Mouse (Mus musculus): ENCODE measurements around the gene Ctnnbl1.

Gene Ctnnbl1

DNA sequence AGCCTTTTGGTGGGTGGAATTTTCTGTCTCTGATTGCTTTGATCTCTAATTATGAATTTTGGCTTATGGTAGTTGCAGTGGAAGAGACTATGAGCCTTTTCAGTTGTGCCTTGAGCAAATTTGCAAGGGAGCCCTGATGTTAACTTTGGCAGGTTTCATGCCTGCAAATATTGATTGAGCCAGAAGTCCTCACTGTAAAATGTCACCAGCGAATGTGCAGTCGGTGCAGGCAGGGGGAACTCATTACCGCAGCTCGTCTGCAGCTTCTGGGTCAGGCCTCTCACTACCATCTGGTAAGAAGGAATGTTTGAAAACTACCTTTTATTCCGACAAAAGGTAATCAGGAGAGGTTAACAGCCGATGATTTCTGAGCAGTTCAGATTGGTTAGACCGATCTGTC, 29.4 kb downstream of the Ctnnbl1 start:
- H3K27me3 ChIP-seq (ENCODE audit: control insufficient read depth, insufficient read depth, low read length, poor library complexity, severe bottlenecking) = no peaks in the 10 kb centered on the region
- no peaks in the 10 kb centered on the region for H3K36me3 ChIP-seq (ENCODE audit: control insufficient read depth, insufficient read depth, low read length, poor library complexity, severe bottlenecking)
- DNase-seq (ENCODE audit: low read depth, low spot score) = no peak

DNA sequence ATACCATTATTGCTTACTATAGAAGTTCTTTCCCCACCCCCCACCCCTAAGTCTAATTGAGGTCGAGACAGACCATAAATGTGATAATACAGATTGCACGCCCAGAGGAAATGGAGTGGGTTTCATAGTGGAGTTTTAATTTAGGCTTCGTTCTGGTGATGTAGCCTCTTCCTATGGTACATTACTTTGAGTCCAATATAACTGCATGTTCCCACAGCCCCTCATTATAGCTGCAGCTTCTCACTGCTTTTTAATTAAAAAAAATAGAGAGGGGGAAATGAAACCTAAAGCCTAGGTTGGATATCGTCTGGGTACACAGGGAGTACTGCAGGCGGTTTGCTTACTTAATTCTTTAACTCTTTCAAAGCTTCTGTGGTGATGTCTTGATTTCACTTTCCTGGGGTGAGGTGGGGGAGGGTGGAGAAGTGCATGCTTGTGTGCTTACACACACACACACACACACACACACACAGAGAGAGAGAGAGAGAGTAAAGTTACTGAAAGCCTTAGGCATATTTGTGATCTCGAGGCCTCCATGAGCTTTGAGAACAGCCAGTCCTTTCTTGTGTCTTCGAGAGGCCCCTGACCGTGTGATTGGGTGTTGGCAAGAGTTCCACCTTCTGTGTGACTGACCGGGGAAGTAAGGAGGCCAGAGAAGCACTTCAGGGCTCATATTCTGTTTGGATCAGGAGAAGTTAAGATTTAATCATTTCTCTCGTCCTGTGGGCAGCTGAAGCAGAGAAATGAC, 31.7 kb downstream of the Ctnnbl1 start:
- 0 out of 2 replicates have a peak, but pooled peaks cover 2% of the 10 kb centered on the region for H3K36me3 ChIP-seq (ENCODE audit: control insufficient read depth, insufficient read depth, low read length, poor library complexity, severe bottlenecking)
- DNase-seq (ENCODE audit: low read depth, low spot score) = no peak

DNA sequence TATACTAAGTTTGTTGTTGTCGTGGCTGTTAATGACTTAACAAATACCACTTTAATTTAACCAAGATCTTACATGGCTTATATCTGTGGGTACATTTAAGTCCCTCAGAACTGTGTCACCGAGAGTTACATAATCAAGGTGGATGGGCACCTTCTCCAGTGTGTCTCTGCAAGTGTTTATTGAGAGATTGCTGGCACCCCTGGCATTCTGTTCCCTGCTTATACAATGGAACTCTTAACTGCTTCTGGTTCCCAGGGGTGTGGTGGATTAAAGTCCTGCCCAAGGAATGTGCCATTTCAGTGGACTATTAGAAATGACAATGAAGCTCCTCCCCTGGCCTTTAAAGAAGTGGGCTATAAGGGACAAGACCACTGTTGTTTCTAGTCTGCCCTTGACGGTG, 33.6 kb downstream of the Ctnnbl1 start:
- Histone ChIP-seq H3K27me3 (ENCODE audit: control insufficient read depth, insufficient read depth, low read length, poor library complexity, severe bottlenecking) (no peaks in the 10 kb centered on the region), H3K36me3 (ENCODE audit: control insufficient read depth, insufficient read depth, low read length, poor library complexity, severe bottlenecking) (peaks cover 4% of the 10 kb centered on the region; the same call in 1 of the 2 replicates)
- no peak for DNase-seq (ENCODE audit: low read depth, low spot score)

More for the DNA sequence above, 31.7 kb downstream of the Ctnnbl1 start:
- H3K27me3 ChIP-seq (ENCODE audit: control insufficient read depth, insufficient read depth, low read length, poor library complexity, severe bottlenecking) = no peaks in the 10 kb centered on the region

DNA sequence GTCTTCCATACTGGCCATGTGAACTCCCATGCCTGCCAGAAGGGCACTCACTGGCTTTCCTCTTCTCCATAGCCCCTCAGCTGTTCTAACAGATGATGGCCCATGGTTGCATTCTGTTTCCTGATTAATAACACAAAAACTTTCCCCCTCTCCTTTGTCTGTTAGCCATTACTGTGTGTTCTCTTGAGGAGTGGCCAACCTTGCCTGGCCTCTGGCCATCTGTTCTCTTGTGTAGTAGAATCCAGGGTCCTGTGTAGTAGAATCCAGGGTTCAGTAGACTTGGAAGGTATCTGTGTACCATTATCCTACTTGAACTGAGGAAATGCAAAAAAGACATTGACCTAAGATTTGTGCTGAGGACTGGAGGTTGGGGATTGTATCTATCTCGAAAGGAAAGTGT, 36.5 kb downstream of the Ctnnbl1 start:
- no peak for DNase-seq (ENCODE audit: low read depth, low spot score)
- peaks cover 5% of the 10 kb centered on the region; the same call in 1 of the 2 replicates for H3K36me3 ChIP-seq (ENCODE audit: control insufficient read depth, insufficient read depth, low read length, poor library complexity, severe bottlenecking)
- H3K27me3 ChIP-seq (ENCODE audit: control insufficient read depth, insufficient read depth, low read length, poor library complexity, severe bottlenecking) = no peaks in the 10 kb centered on the region

DNA sequence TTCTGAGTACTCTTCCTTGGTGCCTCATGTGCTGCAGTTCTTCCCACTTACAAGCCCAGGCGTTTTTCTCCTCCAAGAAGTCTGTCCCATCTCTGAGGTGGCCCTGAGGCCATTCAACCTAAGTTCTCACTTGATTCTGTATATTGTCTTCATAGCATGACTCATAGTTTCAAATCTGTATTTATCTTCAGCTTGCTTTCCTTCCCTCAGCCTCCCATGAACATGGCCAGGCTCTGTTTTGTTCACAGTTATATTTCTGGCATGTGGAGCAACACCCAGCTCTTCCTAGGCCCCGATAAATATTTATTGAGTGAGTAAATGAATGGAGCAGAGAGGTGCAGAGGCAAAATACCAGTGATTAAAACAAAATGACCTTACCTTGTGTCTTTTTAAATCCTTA, 38.8 kb downstream of the Ctnnbl1 start:
- no peak for DNase-seq (ENCODE audit: low read depth, low spot score)
- H3K27me3 ChIP-seq (ENCODE audit: control insufficient read depth, insufficient read depth, low read length, poor library complexity, severe bottlenecking) = no peaks in the 10 kb centered on the region
- H3K36me3 ChIP-seq (ENCODE audit: control insufficient read depth, insufficient read depth, low read length, poor library complexity, severe bottlenecking) = peaks cover 5% of the 10 kb centered on the region; the same call in 1 of the 2 replicates

DNA sequence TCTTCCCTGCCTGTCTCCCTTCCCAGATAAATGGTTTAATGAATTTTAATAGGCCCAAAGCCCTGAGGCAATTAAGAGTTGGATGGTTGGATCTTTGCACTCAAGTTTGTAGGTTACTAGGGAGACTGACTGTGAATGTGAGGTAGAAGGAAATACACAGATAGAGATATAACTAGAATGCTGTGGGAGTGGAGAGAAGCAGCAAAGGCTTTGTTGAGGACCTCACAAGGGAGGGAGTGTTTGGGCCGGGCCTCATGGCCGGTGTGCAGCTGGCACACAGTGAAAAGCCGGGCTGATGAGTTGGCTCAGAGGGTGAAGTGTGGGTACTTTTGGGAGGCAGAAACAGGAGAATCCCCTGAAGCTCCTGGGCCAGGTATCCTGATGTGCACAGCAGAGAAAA, 43.8 kb downstream of the Ctnnbl1 start:
- Histone ChIP-seq H3K27me3 (ENCODE audit: control insufficient read depth, insufficient read depth, low read length, poor library complexity, severe bottlenecking) (no peaks in the 10 kb centered on the region), H3K36me3 (ENCODE audit: control insufficient read depth, insufficient read depth, low read length, poor library complexity, severe bottlenecking) (peaks cover 8% of the 10 kb centered on the region; the same call in 1 of the 2 replicates)
- DNase-seq (ENCODE audit: low read depth, low spot score) = no peak

DNA sequence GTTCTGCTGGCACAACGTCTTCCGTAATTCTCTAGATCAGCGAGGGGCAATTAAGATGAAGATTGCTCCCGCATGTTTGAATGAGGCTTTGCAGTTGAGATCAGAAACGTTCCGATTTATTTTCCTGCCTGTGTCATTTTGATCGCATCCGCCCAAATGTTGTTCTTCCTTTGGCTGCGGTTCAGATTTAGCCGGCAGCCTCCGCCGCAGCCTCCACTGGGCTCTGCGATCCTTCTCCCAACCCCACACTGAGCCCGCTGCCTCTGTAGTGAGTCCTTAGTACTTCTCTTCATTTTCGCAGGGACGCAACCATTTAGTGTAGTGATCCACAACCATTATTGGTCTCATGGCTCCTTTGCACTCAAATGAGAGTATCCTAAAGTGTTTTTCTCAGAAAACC, 46.0 kb downstream of the Ctnnbl1 start:
- Histone ChIP-seq H3K27me3 (ENCODE audit: control insufficient read depth, insufficient read depth, low read length, poor library complexity, severe bottlenecking) (no peaks in the 10 kb centered on the region), H3K36me3 (ENCODE audit: control insufficient read depth, insufficient read depth, low read length, poor library complexity, severe bottlenecking) (peaks cover 7% of the 10 kb centered on the region; the same call in 1 of the 2 replicates)
- no peak for DNase-seq (ENCODE audit: low read depth, low spot score)

DNA sequence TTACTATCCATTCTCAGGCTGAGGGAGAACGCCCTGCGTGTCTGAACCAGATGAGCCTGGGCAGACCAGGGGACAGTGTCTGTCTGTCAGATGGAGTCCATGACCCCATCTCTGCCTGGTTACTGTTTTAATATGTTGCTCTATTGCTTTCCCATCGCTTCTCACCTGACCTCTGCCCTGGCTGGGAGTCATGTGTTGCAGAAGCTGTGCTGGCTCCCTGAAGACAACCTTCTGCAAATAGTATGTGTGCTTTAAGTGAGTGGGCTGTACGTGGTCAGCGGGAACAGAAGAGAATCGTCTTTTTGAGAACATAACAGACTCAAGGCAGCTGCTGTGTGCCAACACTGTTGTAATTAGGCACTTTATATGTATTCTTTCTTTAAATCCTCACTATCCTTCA, 47.0 kb downstream of the Ctnnbl1 start:
- H3K27me3 ChIP-seq (ENCODE audit: control insufficient read depth, insufficient read depth, low read length, poor library complexity, severe bottlenecking) = no peaks in the 10 kb centered on the region

DNA sequence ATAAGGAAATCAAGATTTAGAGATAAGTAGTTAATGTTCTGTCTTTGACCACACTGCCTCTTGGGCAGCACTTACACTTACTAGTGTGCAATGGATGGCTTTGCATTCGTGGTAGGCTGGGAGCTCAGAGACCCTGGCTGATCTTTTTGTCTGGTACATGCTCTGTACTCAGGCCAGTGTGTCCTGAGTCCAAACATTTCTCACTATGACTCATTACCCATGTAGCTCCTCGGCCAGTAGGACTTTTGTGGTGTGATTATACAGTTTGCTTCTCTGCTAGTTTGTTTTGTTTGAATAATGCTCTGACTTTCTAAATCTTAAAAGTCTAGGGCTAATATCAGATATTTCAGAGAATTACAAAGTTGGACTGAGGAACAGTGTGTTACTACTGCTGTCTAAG, 47.4 kb downstream of the Ctnnbl1 start:
- H3K27me3 ChIP-seq (ENCODE audit: control insufficient read depth, insufficient read depth, low read length, poor library complexity, severe bottlenecking) = no peaks in the 10 kb centered on the region
- DNase-seq (ENCODE audit: low read depth, low spot score) = no peak
- peaks cover 7% of the 10 kb centered on the region; the same call in 1 of the 2 replicates for H3K36me3 ChIP-seq (ENCODE audit: control insufficient read depth, insufficient read depth, low read length, poor library complexity, severe bottlenecking)

More for the DNA sequence above, 47.0 kb downstream of the Ctnnbl1 start:
- peaks cover 7% of the 10 kb centered on the region; the same call in 1 of the 2 replicates for H3K36me3 ChIP-seq (ENCODE audit: control insufficient read depth, insufficient read depth, low read length, poor library complexity, severe bottlenecking)
- no peak for DNase-seq (ENCODE audit: low read depth, low spot score)

DNA sequence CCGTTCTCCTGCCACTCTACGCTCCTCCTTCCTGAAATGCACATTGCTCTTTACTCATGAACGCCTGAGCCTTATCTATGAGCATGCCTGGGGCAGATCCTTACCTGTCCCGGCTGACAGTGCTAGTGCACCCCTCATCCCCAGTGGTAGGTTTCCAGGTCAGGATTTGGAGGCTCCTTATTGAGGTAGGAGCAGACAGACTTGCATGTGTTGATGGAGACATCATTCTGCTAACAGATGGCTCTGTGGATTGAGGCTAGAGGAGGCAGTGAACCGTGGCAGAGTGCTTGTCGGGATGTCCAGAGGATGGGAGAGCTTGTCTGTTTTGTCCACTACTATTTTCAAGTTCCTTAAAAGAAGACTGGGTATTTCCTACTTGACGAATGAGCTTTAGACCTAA, 52.0 kb downstream of the Ctnnbl1 start:
- no peaks in the 10 kb centered on the region for H3K27me3 ChIP-seq (ENCODE audit: control insufficient read depth, insufficient read depth, low read length, poor library complexity, severe bottlenecking)
- DNase-seq (ENCODE audit: low read depth, low spot score) = no peak
- H3K36me3 ChIP-seq (ENCODE audit: control insufficient read depth, insufficient read depth, low read length, poor library complexity, severe bottlenecking) = peaks cover 7% of the 10 kb centered on the region; the same call in 1 of the 2 replicates

DNA sequence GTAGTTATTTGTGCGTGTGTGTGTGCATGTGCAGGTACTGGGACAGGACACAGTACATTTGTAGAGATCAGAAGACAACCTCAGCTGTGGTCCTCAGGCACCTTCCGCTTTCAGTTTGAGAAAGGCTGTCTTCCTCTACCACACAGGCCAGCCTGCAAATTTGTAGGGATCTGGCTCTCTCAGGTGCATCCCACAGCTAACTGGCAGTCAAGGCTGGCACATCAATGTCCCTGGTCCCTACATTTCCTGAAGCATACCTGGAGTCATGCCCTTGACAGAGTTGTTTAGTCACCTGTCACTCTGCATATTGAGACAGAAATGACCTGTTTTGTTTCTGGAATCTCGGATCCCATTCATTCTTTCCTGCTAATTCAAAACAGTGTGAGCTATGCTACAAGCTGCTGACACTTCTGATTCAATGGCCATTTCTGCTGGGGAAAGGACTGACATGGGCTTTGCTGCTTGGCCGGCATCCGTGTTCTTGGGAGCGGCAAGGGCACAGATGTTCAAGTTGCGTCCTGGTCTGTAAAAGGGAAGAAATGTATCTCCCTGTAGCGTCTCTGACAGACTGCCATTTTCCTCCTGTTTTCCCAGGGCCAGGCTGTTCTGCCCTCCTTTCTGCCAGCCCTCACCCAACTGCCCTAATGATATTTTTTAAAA, 53.8 kb downstream of the Ctnnbl1 start:
- no peaks in the 10 kb centered on the region for H3K27me3 ChIP-seq (ENCODE audit: control insufficient read depth, insufficient read depth, low read length, poor library complexity, severe bottlenecking)
- no peak for DNase-seq (ENCODE audit: low read depth, low spot score)
- H3K36me3 ChIP-seq (ENCODE audit: control insufficient read depth, insufficient read depth, low read length, poor library complexity, severe bottlenecking) = peaks cover 7% of the 10 kb centered on the region; the same call in 1 of the 2 replicates

DNA sequence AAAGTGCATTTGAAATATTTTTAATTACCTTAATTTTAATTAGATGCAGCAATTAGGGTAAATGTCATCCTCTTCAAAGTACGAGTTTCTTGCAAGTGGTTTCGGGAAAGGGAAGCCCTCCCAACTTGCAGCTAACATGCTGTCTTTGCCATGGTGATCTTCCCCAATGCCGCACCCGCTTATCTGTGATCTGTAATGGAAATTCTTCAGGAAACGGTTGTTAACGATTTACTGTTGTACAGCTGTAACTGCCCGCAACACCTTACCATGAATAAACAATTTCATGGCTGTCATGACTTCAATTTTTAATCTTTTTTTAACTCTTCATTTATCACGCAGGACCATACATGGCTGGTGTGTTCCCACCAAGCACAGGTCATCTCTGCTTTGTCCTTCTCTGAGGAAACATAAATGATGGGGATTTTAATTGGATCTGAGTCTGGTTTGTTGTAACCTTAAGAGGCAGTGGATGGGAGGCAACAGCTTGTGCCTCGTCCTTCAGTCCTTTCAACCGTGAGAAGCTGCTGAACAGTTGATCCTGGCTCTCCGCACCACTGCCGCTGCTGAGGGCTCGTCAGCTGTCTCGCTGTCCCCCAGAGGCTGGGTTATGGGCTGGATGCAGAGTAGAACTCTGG, 54.4 kb downstream of the Ctnnbl1 start:
- DNase-seq (ENCODE audit: low read depth, low spot score) = no peak
- H3K27me3 ChIP-seq (ENCODE audit: control insufficient read depth, insufficient read depth, low read length, poor library complexity, severe bottlenecking) = no peaks in the 10 kb centered on the region
- peaks cover 7% of the 10 kb centered on the region; the same call in 1 of the 2 replicates for H3K36me3 ChIP-seq (ENCODE audit: control insufficient read depth, insufficient read depth, low read length, poor library complexity, severe bottlenecking)

DNA sequence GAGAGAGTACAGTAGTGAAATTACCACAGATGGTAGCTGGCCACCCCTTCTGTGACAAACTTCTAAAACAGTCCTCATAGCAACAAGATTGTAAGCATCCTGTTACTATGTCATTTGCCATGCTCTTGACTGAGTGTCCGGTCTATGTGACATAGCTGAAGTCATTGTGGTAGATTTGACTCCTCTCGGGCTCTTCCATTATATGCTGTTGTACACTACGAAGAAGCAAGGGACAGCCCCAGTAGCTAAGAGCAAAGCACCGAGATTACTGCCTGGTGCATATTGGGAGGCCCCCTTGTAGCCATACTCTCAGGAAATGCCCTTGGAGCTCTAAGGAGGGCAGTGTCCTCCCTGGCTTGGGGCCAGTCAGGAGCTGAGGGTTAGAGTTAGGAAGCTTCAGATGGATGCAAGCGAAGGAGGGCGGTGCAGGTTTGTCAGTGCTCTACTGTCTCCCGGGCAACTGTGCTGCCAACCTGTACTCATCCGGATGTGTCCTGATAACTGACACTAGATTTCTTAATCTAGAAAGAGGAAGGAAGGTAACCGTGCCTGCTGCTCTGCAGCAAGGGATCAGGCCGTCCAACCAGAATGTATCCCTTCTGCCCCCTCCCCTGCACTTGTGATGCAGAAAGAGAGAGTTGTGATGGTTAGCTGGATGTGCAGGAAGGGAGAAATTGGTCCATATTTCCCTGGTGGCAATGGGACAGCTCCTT, 55.8 kb downstream of the Ctnnbl1 start:
- Histone ChIP-seq H3K36me3 (ENCODE audit: control insufficient read depth, insufficient read depth, low read length, poor library complexity, severe bottlenecking) (peaks cover 7% of the 10 kb centered on the region; the same call in 1 of the 2 replicates), H3K27me3 (ENCODE audit: control insufficient read depth, insufficient read depth, low read length, poor library complexity, severe bottlenecking) (no peaks in the 10 kb centered on the region)
- no peak for DNase-seq (ENCODE audit: low read depth, low spot score)

DNA sequence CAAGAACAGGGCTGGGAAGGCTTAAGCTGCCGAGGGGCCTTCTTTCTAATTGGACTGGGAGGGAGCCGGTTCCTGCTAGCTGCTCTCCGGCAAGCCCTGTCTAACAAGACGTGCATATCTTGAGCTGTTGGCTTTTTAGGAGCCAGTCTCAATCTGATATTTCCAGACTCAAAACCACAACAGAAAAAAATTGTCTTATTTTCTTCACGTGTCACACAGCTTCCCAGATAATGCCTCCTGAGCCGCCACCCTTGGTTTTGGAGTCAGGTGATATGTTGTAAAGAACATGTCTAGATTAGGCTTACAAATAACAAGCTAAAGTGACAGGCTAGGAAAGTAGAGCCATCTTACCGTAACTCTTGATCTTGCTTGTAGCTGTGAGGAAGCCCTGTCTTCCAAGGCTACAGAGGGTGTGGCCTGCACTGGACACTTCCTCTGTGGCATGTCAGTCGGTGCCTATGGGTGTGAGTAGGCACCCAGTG, 56.7 kb downstream of the Ctnnbl1 start:
- H3K36me3 ChIP-seq (ENCODE audit: control insufficient read depth, insufficient read depth, low read length, poor library complexity, severe bottlenecking) = peaks cover 7% of the 10 kb centered on the region; the same call in 1 of the 2 replicates
- H3K27me3 ChIP-seq (ENCODE audit: control insufficient read depth, insufficient read depth, low read length, poor library complexity, severe bottlenecking) = no peaks in the 10 kb centered on the region
- DNase-seq (ENCODE audit: low read depth, low spot score) = no peak
